Mouse (Mus musculus): ENCODE measurements around the gene Majin. TPM values are rescaled to one million over a fixed set of nuclear protein-coding genes. Genes with fewer than 3 reads are reported as not detected.

Gene Majin
- polyA plus RNA-seq, 1 experiment from 2014 or later, result not detected

DNA sequence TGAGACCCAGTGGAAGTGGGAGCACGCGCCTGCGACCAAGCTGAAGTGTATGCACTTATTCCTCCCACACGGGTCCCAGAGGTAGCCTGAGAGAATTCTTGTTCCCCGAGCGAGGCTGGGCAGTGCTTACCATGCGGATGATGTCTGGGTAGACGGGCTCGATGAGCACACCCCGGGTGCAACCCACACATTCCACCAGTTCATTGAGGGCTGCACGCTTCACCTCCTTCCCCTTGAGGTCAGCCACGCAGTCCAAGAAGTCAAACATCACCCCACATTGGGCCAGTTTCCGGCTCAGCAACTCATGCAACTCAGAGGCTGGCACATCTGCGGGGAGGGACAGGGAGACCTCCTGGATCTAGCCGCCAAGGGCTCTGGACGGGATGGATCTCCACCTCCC lies 49.5 kb downstream of the Majin start:
- no peaks in the 10 kb centered on the region for H3K27me3 ChIP-seq (replicated peaks; ENCODE audit: low read depth, poor library complexity, severe bottlenecking)
- H3K9me3 ChIP-seq, result no peaks in the 10 kb centered on the region
- no peak for DNase-seq (ENCODE audit: low spot score)
- WGBS, result 89% methylated on average over 16 of the region's 16 CpGs
- H3K36me3 ChIP-seq (replicated peaks), result peaks cover 47% of the 10 kb centered on the region
- H3K4me3 ChIP-seq, result peak overlapping the region; percentile 6; the same call in 1 of the 2 replicates
- peaks cover 22% of the 10 kb centered on the region for H3K4me1 ChIP-seq
- H3K27ac ChIP-seq (replicated peaks), result no peak overlapping the region

DNA sequence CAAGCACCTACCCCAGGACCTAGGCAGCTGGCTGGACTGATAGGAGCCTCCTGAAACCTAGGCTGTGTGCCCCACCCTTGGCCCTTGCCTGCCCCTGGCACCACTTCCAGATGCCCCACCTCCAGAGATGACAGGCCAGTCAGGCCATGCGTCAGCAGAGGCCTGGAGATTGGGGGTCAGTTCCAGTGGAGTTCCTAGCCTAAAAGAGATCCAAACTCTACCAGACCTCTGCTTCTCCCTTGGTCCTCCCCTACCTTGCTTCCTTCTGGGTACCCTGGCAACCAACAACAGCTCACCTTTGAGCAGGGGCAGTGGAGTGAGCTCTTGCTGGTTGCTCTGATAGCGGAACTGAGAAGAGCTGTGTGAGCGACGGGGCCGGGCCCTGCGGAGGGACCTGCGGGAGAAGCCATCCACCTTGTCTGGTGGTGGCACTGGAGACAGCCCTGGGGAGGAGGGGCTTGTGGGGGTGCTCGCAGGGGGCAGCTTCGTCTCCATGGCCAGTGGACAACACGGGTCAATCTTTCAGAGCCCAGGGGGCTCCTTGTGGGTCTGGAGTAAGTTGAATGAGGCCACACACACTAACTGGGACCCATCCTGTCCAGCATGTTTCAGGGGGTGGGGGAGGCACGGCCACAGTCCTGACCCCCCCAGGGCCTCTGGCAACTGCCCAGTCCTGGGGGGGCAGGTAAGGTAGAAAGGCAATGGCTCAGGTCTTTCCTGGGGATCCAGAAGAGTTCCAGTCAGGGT lies 50.3 kb downstream of the Majin start:
- WGBS, result 65% methylated on average over 11 of the region's 11 CpGs

DNA sequence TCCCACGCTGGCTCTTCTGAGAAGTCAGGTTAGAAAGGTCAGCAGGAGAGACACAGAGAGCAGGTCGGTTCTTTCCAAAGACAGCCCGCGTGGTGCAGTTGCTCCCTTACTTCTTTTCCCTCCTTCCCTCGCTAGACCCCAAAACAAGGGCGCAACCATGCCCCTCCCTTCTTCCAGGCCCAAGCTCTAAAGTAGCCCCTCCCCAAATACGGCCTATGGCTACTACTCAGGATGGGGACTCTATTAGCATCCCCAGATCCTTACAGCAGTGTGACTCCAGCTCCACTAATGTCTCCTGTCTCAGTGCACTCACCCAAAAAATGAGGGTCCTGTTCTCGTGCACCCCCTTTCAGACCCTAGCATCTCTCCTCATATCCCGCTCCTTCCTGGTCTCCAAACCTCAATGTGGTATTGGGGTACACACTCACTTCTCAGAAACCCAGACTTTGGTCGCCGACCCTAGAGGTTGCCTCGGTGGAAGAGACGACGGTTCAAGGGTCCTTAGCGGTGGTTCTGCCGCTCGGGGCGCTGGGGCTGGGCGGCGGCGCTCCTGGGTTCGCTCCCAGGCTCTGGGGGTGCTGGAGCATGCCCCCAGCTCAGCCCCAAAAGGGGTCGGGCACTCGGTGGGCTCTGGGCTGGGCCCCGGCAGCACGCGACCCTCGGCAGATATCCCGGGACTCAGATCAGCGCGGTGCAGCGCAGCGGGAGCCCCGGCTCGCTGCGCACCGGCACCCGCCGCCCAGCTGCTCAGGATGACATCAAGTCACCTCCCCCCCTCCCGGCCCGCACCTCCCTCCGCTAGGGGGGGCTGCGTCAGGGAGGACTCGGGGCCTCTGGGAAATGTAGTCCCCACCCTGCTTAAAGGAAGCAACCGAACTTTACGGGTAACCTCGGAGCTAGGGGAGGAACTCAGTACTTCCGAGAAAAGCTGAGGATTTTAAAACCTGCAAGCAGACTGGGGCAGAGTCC lies 51.2 kb downstream of the Majin start, which contains the start of gene Ppp2r5b:
Gene Ppp2r5b (minus strand): TSS at position 789 of the 969 bp plus-strand sequence.
- H3K27ac ChIP-seq (replicated peaks), result peak within 1 kb of the TSS; percentile 93
- H3K4me1 ChIP-seq, result peaks cover 22% of the 10 kb centered on the region
- 2% methylated on average over 48 of the region's 48 CpGs for WGBS
- H3K36me3 ChIP-seq (replicated peaks), result peaks cover 30% of the 10 kb centered on the region
- DNase-seq (ENCODE audit: low spot score), result peak; percentile 94
- H3K4me3 ChIP-seq, result peak within 1 kb of the TSS; percentile 91
- H3K9me3 ChIP-seq, result no peaks in the 10 kb centered on the region
- no peaks in the 10 kb centered on the region for H3K27me3 ChIP-seq (replicated peaks; ENCODE audit: low read depth, poor library complexity, severe bottlenecking)

More for the DNA sequence above, 50.3 kb downstream of the Majin start:
- H3K4me3 ChIP-seq, result peak overlapping the region; percentile 91
- H3K9me3 ChIP-seq, result no peaks in the 10 kb centered on the region
- DNase-seq (ENCODE audit: low spot score), result no peak
- H3K4me1 ChIP-seq, result peaks cover 22% of the 10 kb centered on the region
- H3K27ac ChIP-seq (replicated peaks), result no peak overlapping the region
- peaks cover 39% of the 10 kb centered on the region for H3K36me3 ChIP-seq (replicated peaks)
- H3K27me3 ChIP-seq (replicated peaks; ENCODE audit: low read depth, poor library complexity, severe bottlenecking), result no peaks in the 10 kb centered on the region

DNA sequence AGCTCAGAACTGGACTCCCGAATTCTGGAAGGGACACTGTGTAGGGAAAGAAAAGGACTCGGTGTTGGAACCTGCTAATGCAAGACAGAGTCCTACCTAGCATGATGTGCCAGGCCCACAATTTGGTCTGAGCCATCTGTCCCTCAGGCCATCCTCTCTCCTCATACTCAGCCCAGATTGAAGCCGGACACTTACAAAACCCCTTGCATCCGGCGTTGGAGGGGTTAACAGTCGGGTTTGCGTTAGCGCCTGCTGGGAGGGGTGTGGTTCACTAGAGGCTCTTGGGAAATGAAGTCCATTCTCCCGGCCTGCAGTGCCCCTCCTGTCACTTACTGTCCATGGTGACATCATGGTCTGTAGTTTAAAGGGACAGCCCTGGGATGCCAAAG lies 51.9 kb downstream of the Majin start:
- 0% methylated on average over 9 of the region's 9 CpGs for WGBS
- Histone ChIP-seq H3K27ac (replicated peaks) (peak overlapping the region; percentile 93), H3K36me3 (replicated peaks) (peaks cover 24% of the 10 kb centered on the region), H3K4me1 (peaks cover 22% of the 10 kb centered on the region), H3K27me3 (replicated peaks; ENCODE audit: low read depth, poor library complexity, severe bottlenecking) (no peaks in the 10 kb centered on the region), H3K4me3 (peak overlapping the region; percentile 91), H3K9me3 (no peaks in the 10 kb centered on the region)
- DNase-seq (ENCODE audit: low spot score), result peak; percentile 92

DNA sequence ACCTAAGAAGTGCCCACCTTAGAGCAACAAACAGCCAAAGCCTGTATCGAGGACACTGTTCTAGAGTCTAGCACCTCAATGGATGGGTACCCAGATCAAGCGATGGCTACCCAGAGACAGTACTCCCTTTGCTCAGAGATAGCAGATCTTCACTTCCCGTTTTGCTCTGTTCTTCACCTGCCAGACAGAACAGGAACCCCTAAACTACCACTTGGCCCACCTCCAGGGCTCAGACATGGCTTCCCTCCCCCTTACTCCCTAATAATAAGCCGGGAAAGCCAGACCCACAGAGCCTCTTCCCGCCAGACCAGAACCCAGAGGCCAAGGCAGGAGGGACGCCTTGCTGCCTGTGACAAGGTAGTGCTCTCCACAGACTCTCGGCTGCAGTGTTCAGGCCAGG lies 52.7 kb downstream of the Majin start:
- Histone ChIP-seq H3K36me3 (replicated peaks) (peaks cover 16% of the 10 kb centered on the region), H3K4me3 (no peak overlapping the region), H3K9me3 (no peaks in the 10 kb centered on the region), H3K27me3 (replicated peaks; ENCODE audit: low read depth, poor library complexity, severe bottlenecking) (no peaks in the 10 kb centered on the region), H3K27ac (replicated peaks) (no peak overlapping the region), H3K4me1 (peaks cover 22% of the 10 kb centered on the region)
- no peak for DNase-seq (ENCODE audit: low spot score)
- WGBS, result 70% methylated on average over 7 of the region's 7 CpGs

DNA sequence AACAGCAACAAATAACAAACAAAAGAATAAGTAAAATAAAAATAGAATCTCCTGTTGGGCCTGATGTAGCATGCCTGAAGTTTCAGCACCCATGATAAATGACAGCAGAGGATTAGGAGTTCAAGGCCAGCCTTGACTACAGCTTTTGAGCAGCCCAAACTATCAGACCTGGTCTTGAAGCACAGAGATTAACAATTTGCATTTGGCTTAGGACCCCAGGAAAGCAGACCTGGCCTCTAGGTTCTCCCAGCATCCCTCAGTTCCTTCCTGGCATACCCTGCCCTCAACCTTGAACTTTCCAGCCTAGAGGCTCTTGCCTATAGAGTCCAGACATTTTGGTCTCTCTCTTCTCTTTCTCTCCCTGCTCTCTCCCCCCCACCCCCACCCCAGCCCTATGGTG lies 54.6 kb downstream of the Majin start:
- Histone ChIP-seq H3K4me3 (no peak overlapping the region), H3K27me3 (replicated peaks; ENCODE audit: low read depth, poor library complexity, severe bottlenecking) (no peaks in the 10 kb centered on the region), H3K9me3 (no peaks in the 10 kb centered on the region), H3K4me1 (peaks cover 37% of the 10 kb centered on the region), H3K27ac (replicated peaks) (no peak overlapping the region), H3K36me3 (replicated peaks) (peaks cover 2% of the 10 kb centered on the region; the same call in 1 of the 2 replicates)
- DNase-seq (ENCODE audit: low spot score), result no peak

DNA sequence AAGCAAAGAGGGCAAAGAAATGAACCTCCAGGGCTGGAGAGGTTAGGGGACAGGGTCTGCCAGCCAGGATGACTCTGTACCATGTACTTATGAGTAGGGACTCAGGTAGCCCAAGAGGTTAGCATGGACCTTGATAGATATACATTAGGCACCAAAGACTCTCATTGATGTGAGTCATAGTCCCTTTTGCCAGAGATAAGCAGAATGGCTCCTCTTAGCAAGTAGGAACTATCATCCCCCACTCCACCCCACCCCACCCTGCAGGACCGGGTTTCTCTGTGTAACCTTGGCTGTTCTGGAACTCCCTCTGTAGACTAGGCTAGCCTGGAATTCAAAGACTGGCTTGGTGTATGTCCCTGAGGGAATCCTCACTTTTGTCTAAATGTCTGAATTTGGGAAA lies 55.9 kb downstream of the Majin start:
- Histone ChIP-seq H3K4me3 (no peak overlapping the region), H3K27ac (replicated peaks) (peak overlapping the region; percentile 44; the same call in 1 of the 2 replicates), H3K27me3 (replicated peaks; ENCODE audit: low read depth, poor library complexity, severe bottlenecking) (no peaks in the 10 kb centered on the region), H3K9me3 (no peaks in the 10 kb centered on the region), H3K4me1 (peaks cover 26% of the 10 kb centered on the region), H3K36me3 (replicated peaks) (peaks cover 12% of the 10 kb centered on the region)
- WGBS, result 68% methylated on average over 1 of the region's 1 CpGs
- no peak for DNase-seq (ENCODE audit: low spot score)

DNA sequence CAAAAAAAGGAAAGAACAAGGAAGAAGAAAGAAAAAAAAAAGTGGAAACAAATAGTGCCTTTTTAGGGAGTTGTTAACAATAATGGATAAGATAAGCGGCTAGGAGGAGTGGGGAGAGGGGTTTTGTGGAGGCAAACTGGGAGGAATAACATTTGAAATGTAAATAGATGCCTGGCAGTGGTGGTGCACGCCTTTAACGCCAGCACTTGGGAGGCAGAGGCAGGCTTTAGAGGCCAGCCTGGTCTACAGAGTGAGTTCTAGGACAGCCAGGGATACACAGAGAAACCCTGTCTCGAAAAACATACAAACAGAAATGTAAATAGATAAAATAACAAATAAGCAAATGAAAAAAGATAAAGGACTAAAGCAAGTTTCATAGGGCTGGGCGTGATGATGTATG lies 56.5 kb downstream of the Majin start:
- no peaks in the 10 kb centered on the region for H3K9me3 ChIP-seq
- peak overlapping the region; percentile 88 for H3K4me3 ChIP-seq
- 39% methylated on average over 5 of the region's 5 CpGs for WGBS
- DNase-seq (ENCODE audit: low spot score), result no peak
- peaks cover 18% of the 10 kb centered on the region for H3K36me3 ChIP-seq (replicated peaks)
- peaks cover 21% of the 10 kb centered on the region for H3K4me1 ChIP-seq
- H3K27me3 ChIP-seq (replicated peaks; ENCODE audit: low read depth, poor library complexity, severe bottlenecking), result no peaks in the 10 kb centered on the region
- H3K27ac ChIP-seq (replicated peaks), result peak overlapping the region; percentile 10; the same call in 1 of the 2 replicates

DNA sequence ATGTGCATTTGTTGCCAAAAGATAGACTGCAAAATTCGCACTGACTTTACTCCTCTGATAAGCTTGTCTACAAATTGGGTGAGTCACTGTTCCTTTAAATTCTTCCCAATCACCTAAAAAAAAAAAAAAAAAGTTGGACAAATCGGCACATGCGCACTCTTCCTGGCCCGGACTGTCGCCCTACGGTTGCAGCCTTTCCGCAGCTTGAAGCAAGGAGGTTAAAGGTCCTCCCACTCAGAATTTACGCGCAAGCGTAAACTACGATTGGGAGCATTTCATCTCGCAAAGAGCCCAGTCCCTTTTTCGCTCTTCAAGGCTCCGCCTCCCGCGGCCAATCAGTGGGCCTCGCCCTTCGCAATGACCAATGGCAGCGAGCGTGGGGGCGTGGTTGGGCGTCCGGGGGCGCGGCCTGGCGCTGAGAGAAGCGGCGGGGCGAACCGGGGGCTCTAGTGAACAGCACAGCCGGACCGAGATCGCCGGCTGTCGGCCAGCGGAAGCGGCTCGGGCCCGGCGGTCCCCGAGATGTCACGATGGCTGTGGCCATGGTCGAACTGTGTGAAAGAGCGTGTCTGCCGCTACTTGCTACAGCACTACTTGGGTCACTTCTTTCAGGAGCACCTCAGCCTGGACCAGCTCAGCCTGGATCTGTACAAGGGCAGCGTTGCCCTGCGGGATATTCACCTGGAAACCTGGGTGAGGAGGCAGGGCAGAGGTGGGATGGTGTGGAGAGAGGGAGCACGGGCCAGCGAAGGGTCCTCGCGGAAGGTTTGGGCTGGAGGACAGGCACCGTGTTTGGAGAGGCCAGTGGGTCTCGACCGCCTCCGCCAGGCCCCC lies 57.3 kb downstream of the Majin start, which contains the start of gene Atg2a:
Gene Atg2a (plus strand): TSS at position 395 of the 834 bp plus-strand sequence.
- H3K27ac ChIP-seq (replicated peaks), result peak within 1 kb of the TSS; percentile 85
- 1% methylated on average over 55 of the region's 55 CpGs for WGBS
- peaks cover 25% of the 10 kb centered on the region for H3K36me3 ChIP-seq (replicated peaks)
- H3K27me3 ChIP-seq (replicated peaks; ENCODE audit: low read depth, poor library complexity, severe bottlenecking), result no peaks in the 10 kb centered on the region
- H3K4me3 ChIP-seq, result peak within 1 kb of the TSS; percentile 88
- H3K4me1 ChIP-seq, result peaks cover 17% of the 10 kb centered on the region
- no peaks in the 10 kb centered on the region for H3K9me3 ChIP-seq
- peak; percentile 98 for DNase-seq (ENCODE audit: low spot score)

DNA sequence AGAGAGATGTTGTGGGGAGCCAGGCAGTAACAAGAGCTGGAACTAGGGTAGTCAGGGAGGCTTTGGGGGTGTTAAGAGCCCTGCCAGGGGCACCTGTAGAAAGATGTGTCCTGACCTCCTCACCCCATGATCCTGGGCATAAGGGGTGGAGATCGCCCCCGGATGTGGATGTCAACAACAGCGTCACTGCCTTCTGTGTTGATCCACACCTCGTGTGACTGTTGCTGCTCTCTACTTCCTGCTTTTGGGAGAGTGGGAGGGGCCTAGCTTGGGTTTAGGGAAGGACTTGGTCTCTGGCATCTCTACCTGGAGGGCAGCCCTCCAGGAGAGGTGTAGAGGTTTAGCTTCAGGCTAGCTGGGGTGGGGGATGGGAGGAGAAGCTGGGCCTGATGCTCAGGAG lies 58.1 kb downstream of the Majin start:
- under 1% methylated on average over 4 of the region's 4 CpGs for WGBS
- DNase-seq (ENCODE audit: low spot score), result peak; percentile 36
- Histone ChIP-seq H3K4me1 (peaks cover 15% of the 10 kb centered on the region), H3K9me3 (no peaks in the 10 kb centered on the region), H3K27me3 (replicated peaks; ENCODE audit: low read depth, poor library complexity, severe bottlenecking) (no peaks in the 10 kb centered on the region), H3K27ac (replicated peaks) (peak overlapping the region; percentile 85), H3K36me3 (replicated peaks) (peaks cover 33% of the 10 kb centered on the region), H3K4me3 (peak overlapping the region; percentile 88)

DNA sequence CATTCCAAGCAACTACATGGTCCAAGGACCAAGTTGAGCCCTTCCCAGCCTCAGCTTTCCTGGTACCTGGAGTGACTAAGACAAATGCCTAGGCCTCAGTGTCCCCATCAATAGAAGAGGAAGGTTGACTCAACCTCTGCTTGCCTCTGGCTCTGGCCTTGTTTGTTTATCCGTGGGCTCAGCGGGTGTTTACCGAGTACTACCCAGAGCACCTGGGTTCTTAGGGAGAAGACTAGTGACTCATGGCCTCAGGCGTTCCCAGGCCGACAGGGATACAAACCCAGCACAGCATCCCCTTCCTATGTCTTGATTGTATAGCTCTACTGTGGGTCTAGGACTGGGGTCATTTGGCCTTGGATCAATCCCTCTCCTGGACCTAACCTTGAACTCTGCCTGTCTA lies 59.0 kb downstream of the Majin start:
- Histone ChIP-seq H3K9me3 (no peaks in the 10 kb centered on the region), H3K4me1 (peaks cover 15% of the 10 kb centered on the region), H3K27ac (replicated peaks) (no peak overlapping the region), H3K36me3 (replicated peaks) (peaks cover 43% of the 10 kb centered on the region), H3K4me3 (peak overlapping the region; percentile 88; the same call in 1 of the 2 replicates), H3K27me3 (replicated peaks; ENCODE audit: low read depth, poor library complexity, severe bottlenecking) (no peaks in the 10 kb centered on the region)
- no peak for DNase-seq (ENCODE audit: low spot score)
- 81% methylated on average over 5 of the region's 5 CpGs for WGBS

DNA sequence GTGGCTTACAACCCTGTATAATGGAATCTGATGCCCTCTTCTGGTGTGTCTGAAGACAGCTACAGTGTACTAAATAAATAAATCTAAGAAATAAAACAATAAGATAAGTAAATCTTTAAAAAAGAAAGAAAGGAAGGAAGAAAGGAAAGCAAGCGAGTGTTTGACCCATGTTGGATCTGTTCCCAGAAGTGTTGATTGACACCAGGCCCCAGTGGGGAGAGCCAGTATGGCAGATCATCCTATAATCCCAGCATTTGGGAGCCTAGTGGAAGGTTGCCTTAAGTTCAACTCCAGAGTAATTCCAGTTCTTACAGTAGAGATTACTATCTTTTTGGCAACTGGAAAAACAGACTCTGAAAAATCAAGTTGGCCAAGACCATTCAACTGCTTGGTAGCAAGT lies 61.6 kb downstream of the Majin start:
- H3K27me3 ChIP-seq (replicated peaks; ENCODE audit: low read depth, poor library complexity, severe bottlenecking), result no peaks in the 10 kb centered on the region
- no peak overlapping the region for H3K27ac ChIP-seq (replicated peaks)
- DNase-seq (ENCODE audit: low spot score), result no peak
- peaks cover 15% of the 10 kb centered on the region for H3K4me1 ChIP-seq
- no peak overlapping the region for H3K4me3 ChIP-seq
- H3K9me3 ChIP-seq, result no peaks in the 10 kb centered on the region
- peaks cover 67% of the 10 kb centered on the region for H3K36me3 ChIP-seq (replicated peaks)
- WGBS, result 98% methylated on average over 1 of the region's 1 CpGs
